Mouse (Mus musculus): ENCODE measurements around the gene Tnfaip1.

Tnfaip1 gene

DNA sequence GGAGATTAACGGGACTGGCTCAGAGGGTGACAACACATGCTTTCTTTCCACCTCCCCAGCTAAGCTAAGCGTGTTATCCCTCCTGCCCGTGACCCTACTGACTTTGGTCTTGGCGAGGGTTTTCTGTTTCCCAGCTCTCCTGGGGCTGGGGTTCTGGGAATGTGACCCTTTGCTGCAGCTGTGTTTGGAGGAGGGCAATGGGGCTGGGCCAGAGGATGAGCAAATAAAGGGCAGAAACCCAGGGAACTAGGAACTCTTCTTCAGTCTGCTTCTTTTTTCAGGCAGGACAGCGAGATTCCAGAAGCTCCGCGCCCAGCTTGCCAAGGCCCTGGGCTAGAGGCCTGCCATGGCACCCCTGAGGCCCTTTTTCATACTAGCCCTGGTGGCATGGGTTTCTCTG lies 37.1 kb downstream of the Tnfaip1 start, which contains the start of gene Vtn:
Gene Vtn (plus strand): TSS at position 88 of the 400 bp plus-strand sequence.
- DNase-seq: no peak

- peak; percentile 94 to 95 for DNase-seq
Observed at GRCm38 (mm10) chr11:78497544-78498522, 38.3 kb downstream of the Tnfaip1 start, which contains the start of gene Sarm1. Gene Sarm1, minus strand, starts transcription at chr11:78497754.

DNA sequence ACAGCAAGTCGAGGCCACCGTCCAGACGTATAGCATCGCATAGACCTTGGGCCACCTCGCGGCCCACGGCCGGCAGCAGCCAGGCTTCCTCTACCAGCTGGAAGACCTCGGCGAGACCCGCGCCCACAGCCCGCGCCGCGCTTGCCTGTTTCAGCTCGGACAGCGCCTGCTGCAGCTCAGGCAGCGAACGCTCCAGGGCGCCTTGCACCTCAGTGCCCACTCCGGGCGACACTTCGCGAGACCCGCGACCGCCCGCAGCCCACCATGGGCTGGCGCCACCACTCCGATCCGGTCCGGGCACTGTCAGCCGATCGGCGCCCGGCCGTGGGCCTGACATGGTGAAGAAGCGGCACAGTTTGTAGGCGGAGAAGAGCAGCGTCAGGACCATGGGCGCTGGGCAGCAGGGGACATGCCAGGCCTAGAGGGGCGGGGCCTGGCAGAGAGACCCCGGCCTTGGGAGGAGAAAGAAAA lies 39.0 kb downstream of the Tnfaip1 start:
- DNase-seq: peak in 1 of 2 experiments; percentile 13

DNA sequence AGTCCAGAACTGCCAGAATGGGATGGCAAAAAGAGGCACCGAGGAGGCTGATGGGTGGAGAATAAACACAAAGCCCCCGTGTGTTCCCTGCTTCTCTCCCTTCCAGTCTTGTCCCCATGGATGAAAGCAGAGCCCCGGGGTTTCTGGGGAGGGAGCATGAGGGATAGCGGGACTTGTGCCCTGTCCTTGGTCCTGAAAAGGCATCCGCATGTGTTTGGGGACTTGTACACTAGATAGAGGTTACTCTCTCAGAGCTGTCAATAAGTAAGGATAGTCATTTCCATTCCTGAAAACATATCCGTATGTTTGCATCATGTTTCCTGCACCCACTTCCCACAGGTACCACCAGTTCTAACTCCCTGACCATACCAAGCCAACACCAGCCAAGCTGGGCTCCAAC lies 40.2 kb downstream of the Tnfaip1 start:
- DNase-seq: peak in 1 of 2 experiments; percentile 51

GRCm38 (mm10) chr11:78490781-78491241 lies 45.3 kb downstream of the Tnfaip1 start:
- peak; percentile 8 to 47 for DNase-seq

- DNase-seq: peak; percentile 70 to 80
Observed at GRCm38 (mm10) chr11:78488168-78488567, 48.0 kb downstream of the Tnfaip1 start.

- DNase-seq: no peak
Observed at GRCm38 (mm10) chr11:78483639-78484038, 52.5 kb downstream of the Tnfaip1 start.

DNA sequence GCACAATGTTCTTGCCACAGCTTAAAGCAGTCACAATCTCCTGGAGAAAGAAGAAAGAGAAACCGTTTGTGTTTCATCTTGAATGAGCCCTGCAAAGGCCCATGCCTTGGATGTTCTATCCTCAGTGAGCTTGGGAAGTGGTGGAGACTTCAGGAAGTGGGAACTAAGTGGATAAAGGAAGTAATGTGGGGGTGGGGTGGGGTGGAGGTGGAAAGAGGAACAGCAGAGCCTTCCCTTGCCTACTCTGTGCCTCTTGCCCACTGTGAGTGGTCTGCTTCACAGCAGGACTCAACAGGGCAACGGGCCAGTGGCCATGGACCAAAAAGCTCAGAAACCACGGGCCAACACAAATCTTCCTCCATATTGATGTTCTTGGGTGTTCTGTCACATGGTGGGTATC lies 60.8 kb downstream of the Tnfaip1 start:
- no peak for DNase-seq
